Mouse (Mus musculus) limb, embryonic 13.5 days (tissue): ENCODE data around the gene Eif4e1b. TPM values are rescaled to one million over a fixed set of nuclear protein-coding genes. Genes with fewer than 3 reads are reported as not detected.

Experiments
- ATAC-seq: fragments of 200-750 bp; cut with Nextera tagmentation; 2 replicates; pipeline ENCODE4 v1.8.0; 2017; ENCODE audit warnings: low read depth, moderate number of reproducible peaks, moderate TSS enrichment; ENCODE audit not compliant: low FRiP score
- H3K27ac ChIP-seq: fragments of 300-500 bp; sonication (generic); 2 replicates; pipeline ENCODE4 v1.5.1; 2015; ENCODE audit warnings: inconsistent platforms, mild to moderate bottlenecking, moderate library complexity
- H3K27me3 ChIP-seq: fragments of 300-500 bp; sonication (generic); 2 replicates; pipeline ENCODE4 v1.6.1; 2015; ENCODE audit warnings: mild to moderate bottlenecking, inconsistent platforms
- H3K36me3 ChIP-seq: fragments of 300-500 bp; sonication (generic); 2 replicates; pipeline ENCODE4 v1.6.1; 2015; ENCODE audit warnings: inconsistent platforms, mild to moderate bottlenecking, moderate library complexity
- H3K4me1 ChIP-seq: fragments of 300-500 bp; sonication (generic); 2 replicates; pipeline ENCODE4 v1.6.1; 2015; ENCODE audit warnings: inconsistent platforms
- H3K4me2 ChIP-seq: fragments of 300-500 bp; sonication (generic); replicated peaks from 2 replicates; pipeline ENCODE4 v1.6.1; 2015; ENCODE audit warnings: inconsistent platforms, mild to moderate bottlenecking, moderate library complexity
- H3K4me3 ChIP-seq: fragments of 300-500 bp; sonication (generic); 2 replicates; pipeline ENCODE4 v1.5.1; 2015; ENCODE audit warnings: moderate library complexity, mild to moderate bottlenecking, inconsistent platforms
- H3K9ac ChIP-seq: fragments of 300-500 bp; sonication (generic); 2 replicates; pipeline ENCODE4 v1.6.1; 2015; ENCODE audit warnings: mild to moderate bottlenecking, inconsistent platforms
- H3K9me3 ChIP-seq: fragments of 300-500 bp; sonication (generic); 2 replicates; pipeline ENCODE4 v1.6.1; 2016; ENCODE audit warnings: inconsistent platforms
- WGBS: fragments of 180-500 bp; shearing (Covaris S2); methylation state at CpG from one replicate; pipeline ENCODE4 v1.1.7; 2015; 5-methylcytosine and 5-hydroxymethylcytosine counted together
- polyA plus RNA-seq: library from polyadenylated mRNA; unstranded; fragments of >200 nt; fragmentation: Nextera tagmentation; extraction: Ambion mirVana; gene quantifications from 2 replicates; pipeline ENCODE4 v1.2.1, GENCODE M21; 2015

The Eif4e1b gene
- polyA plus RNA-seq, 1 experiment from 2014 or later, result not detected

- H3K36me3 ChIP-seq, result no peaks in the 10 kb centered on the region
- H3K4me2 ChIP-seq, result no peak overlapping the region
- H3K4me3 ChIP-seq, result no peak overlapping the region
- H3K9me3 ChIP-seq, result 0 out of 2 replicates have a peak, but pooled peaks cover 4% of the 10 kb centered on the region
- H3K27ac ChIP-seq, result no peak overlapping the region
- 89% methylated on average over 9 of the region's 9 CpGs for WGBS
- H3K27me3 ChIP-seq, result peaks cover 8% of the 10 kb centered on the region; the same call in 1 of the 2 replicates
- no peak for ATAC-seq
- no peaks in the 10 kb centered on the region for H3K4me1 ChIP-seq
- H3K9ac ChIP-seq, result no peak overlapping the region
These were observed 29.6 kb downstream of the Eif4e1b start for GRCm38 (mm10) chr13:54813381-54813780.

- no peak overlapping the region for H3K27ac ChIP-seq
- H3K9ac ChIP-seq, result no peak overlapping the region
- no peaks in the 10 kb centered on the region for H3K4me1 ChIP-seq
- 36% methylated on average over 17 of the region's 17 CpGs for WGBS
- H3K36me3 ChIP-seq, result no peaks in the 10 kb centered on the region
- H3K4me3 ChIP-seq, result no peak overlapping the region
- H3K9me3 ChIP-seq, result no peaks in the 10 kb centered on the region
- no peak for ATAC-seq
- peaks cover 9% of the 10 kb centered on the region; the same call in 1 of the 2 replicates for H3K27me3 ChIP-seq
- no peak overlapping the region for H3K4me2 ChIP-seq
These were observed 34.8 kb downstream of the Eif4e1b start for GRCm38 (mm10) chr13:54818399-54819254.

GRCm38 (mm10) chr13:54821106-54821505 is 37.3 kb downstream of the Eif4e1b start:
- Histone ChIP-seq H3K4me3 (no peak overlapping the region), H3K4me2 (no peak overlapping the region), H3K27me3 (peaks cover 17% of the 10 kb centered on the region), H3K9me3 (no peaks in the 10 kb centered on the region), H3K36me3 (no peaks in the 10 kb centered on the region), H3K27ac (no peak overlapping the region), H3K9ac (no peak overlapping the region), H3K4me1 (peaks cover 11% of the 10 kb centered on the region; the same call in 1 of the 2 replicates)
- no peak for ATAC-seq
- 85% methylated on average over 4 of the region's 4 CpGs for WGBS

DNA sequence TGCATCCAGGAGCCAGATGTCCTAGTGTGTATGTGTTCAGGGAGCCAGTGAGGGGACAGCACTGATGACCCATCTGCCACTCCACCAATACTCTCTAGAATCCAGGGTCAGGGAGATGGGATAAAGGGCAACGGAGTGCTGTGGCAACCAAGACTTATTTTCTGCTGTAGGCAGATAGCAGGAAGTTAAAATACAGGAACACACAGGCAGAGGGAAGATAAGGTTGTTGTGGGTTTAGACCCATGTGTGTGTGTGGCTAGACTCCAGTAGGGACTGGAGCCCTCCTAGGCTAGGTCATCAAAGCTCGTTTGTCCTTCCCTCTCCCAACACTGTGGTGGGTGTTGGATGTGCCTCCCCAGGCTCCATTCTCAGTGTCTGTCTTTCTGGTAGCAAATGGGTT is 38.1 kb downstream of the Eif4e1b start:
- Histone ChIP-seq H3K9ac (no peak overlapping the region), H3K27me3 (peaks cover 15% of the 10 kb centered on the region), H3K27ac (no peak overlapping the region), H3K9me3 (no peaks in the 10 kb centered on the region), H3K36me3 (no peaks in the 10 kb centered on the region), H3K4me1 (peaks cover 11% of the 10 kb centered on the region; the same call in 1 of the 2 replicates), H3K4me2 (no peak overlapping the region), H3K4me3 (no peak overlapping the region)
- 82% methylated on average over 2 of the region's 2 CpGs for WGBS
- no peak for ATAC-seq

DNA sequence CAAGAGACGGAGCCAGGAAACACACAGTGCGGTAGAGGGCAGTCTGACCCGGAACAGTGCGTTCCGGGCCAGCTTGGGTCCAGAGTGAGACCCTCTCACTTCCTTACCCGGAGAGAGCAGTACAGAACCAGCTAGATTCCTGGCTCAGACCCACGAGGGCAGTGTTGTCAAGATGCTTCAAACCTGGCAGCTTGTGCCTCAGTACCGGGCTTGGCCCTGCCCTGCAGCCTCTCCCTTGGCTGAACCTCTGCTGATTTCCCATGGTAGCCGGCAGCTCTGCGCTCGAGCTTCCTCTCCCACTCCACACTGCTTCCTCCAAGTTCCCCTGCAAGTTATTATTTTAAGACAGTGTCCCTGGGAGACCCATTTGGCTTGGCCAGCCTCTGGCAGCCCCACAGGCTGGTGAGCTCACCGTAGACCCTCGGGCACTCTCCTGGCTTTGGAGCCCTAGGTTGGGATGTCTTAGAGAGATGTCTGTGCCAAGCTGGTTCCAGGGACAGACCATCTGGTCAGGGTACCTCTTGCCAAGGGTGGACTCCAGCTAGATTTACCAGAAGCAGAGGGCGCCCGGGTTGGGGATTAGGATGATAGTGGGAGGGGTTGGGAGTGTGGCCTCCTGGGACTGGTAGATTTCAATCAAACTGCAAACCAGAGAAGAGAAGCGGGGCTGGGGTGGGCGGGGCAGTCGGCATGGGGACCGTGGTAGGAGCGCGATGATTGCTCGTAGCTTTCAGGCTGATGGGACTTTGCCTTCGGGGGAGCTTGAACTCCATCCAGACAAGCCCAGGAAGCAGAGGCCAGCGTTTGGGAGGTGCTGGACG is 40.5 kb downstream of the Eif4e1b start:
- Histone ChIP-seq H3K4me3 (0 out of 2 replicates have a peak overlapping the region, but pooled peaks have one; percentile 17), H3K4me2 (peak overlapping the region; percentile 46), H3K36me3 (no peaks in the 10 kb centered on the region), H3K9me3 (no peaks in the 10 kb centered on the region), H3K27ac (no peak overlapping the region), H3K27me3 (peaks cover 10% of the 10 kb centered on the region), H3K9ac (no peak overlapping the region), H3K4me1 (peaks cover 13% of the 10 kb centered on the region)
- no peak for ATAC-seq
- 24% methylated on average over 25 of the region's 25 CpGs for WGBS

- Histone ChIP-seq H3K9me3 (no peaks in the 10 kb centered on the region), H3K27me3 (peaks cover 12% of the 10 kb centered on the region), H3K27ac (no peak overlapping the region), H3K36me3 (no peaks in the 10 kb centered on the region), H3K9ac (no peak overlapping the region), H3K4me3 (no peak overlapping the region), H3K4me2 (no peak overlapping the region), H3K4me1 (peaks cover 17% of the 10 kb centered on the region)
- WGBS, result 63% methylated on average over 7 of the region's 7 CpGs
- ATAC-seq, result no peak
These were observed 44.2 kb downstream of the Eif4e1b start for GRCm38 (mm10) chr13:54827992-54828391.

- Histone ChIP-seq H3K9ac (no peak overlapping the region), H3K4me2 (no peak overlapping the region), H3K27me3 (peaks cover 12% of the 10 kb centered on the region), H3K27ac (no peak overlapping the region), H3K9me3 (no peaks in the 10 kb centered on the region), H3K36me3 (no peaks in the 10 kb centered on the region), H3K4me1 (peaks cover 17% of the 10 kb centered on the region), H3K4me3 (no peak overlapping the region)
- ATAC-seq, result no peak
- WGBS, result 57% methylated on average over 6 of the region's 6 CpGs
These were observed 44.7 kb downstream of the Eif4e1b start for GRCm38 (mm10) chr13:54828508-54828907.

- Histone ChIP-seq H3K4me1 (peaks cover 11% of the 10 kb centered on the region), H3K27ac (no peak overlapping the region), H3K27me3 (peaks cover 9% of the 10 kb centered on the region), H3K4me2 (peak overlapping the region; percentile 11; the same call in 1 of the 2 replicates), H3K9ac (no peak overlapping the region), H3K36me3 (no peaks in the 10 kb centered on the region), H3K9me3 (no peaks in the 10 kb centered on the region), H3K4me3 (no peak overlapping the region)
- WGBS, result 6% methylated on average over 13 of the region's 13 CpGs
- no peak for ATAC-seq
These were observed 45.7 kb downstream of the Eif4e1b start for GRCm38 (mm10) chr13:54829450-54829849.

DNA sequence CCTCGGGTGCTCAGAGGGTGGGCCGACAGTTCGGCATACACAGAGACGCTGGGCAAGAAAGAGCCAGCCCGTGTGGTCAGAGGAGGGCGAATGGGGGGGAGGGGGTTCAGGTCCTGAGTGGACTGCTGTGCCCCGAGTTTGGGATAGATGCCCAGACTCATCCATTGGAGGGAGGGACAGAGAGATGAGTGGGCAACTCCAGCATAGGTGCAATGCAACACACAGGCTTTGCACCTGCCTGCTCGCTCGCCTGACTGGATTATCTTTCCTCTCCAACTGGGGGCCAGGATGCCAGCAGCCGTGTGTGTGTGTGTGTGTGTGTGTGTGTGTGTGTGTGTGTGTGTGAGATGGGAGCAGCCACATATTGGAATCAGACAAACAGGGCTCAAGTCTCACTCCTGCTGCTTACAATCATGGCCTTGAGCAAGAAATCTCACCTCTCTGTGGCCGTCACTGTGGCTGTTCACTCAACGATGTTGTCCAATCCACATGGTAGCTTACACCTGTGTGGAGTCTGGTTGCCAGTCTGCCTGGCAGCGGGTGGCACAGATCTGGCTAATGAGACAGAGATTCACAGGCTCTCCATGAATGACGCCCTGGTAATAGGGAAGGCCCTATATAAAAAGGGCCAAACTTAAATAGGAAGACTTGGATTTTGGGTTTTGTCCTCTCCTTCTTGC is 52.7 kb downstream of the Eif4e1b start:
- no peak for ATAC-seq
- Histone ChIP-seq H3K4me3 (no peak overlapping the region), H3K9ac (no peak overlapping the region), H3K27me3 (peaks cover 19% of the 10 kb centered on the region), H3K4me2 (no peak overlapping the region), H3K9me3 (no peaks in the 10 kb centered on the region), H3K4me1 (peaks cover 20% of the 10 kb centered on the region), H3K27ac (no peak overlapping the region), H3K36me3 (no peaks in the 10 kb centered on the region)
- 76% methylated on average over 14 of the region's 14 CpGs for WGBS

DNA sequence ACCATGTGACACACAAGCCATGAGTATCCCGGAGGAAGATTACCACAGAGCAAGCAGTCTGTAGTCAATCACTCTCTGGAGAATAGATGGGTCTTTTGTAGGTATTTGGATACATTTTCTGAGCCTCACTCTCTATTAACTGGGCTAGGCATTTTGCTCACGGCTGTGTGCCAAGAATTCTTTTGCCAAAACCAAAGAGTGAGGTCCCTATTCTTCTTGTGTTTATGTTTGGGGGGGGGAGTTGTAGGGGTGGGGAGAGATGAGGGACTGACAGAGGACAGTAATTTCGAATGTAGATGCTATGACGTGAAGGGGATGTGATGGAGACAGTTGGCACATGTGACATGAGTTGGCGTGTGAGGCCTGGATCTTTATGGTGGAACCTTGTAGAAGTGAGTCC is 53.3 kb downstream of the Eif4e1b start:
- Histone ChIP-seq H3K4me2 (peak overlapping the region; percentile 50), H3K4me1 (peaks cover 20% of the 10 kb centered on the region), H3K36me3 (no peaks in the 10 kb centered on the region), H3K4me3 (no peak overlapping the region), H3K9ac (no peak overlapping the region), H3K27ac (no peak overlapping the region), H3K27me3 (peaks cover 19% of the 10 kb centered on the region), H3K9me3 (no peaks in the 10 kb centered on the region)
- ATAC-seq, result no peak
- 50% methylated on average over 5 of the region's 5 CpGs for WGBS

DNA sequence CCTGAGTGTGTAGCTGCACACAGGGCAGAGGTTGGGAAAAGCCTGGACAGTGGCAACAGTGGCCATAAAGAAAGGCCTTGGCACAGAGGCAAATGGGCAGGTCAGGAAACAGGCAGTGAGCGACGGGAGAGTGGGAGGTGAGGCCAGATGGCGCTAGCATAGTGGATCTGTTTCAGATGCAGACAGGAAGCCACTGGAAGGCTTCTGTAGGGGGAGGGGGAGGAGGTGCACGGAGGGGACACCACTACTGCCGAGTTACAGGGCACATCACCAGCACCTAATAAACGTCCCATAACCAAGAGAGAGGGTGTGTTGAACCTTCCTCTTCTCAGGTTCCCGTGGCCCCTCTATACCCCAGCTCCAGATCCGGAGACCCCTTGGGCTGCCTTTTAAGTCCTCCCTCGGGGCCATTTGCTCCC is 53.7 kb downstream of the Eif4e1b start:
- no peak overlapping the region for H3K9ac ChIP-seq
- peak overlapping the region; percentile 50 for H3K4me2 ChIP-seq
- H3K27ac ChIP-seq, result no peak overlapping the region
- ATAC-seq, result no peak; the same call in 1 of the 2 replicates
- H3K36me3 ChIP-seq, result no peaks in the 10 kb centered on the region
- H3K27me3 ChIP-seq, result peaks cover 19% of the 10 kb centered on the region
- H3K9me3 ChIP-seq, result no peaks in the 10 kb centered on the region
- WGBS, result 3% methylated on average over 9 of the region's 9 CpGs
- H3K4me1 ChIP-seq, result peaks cover 20% of the 10 kb centered on the region
- no peak overlapping the region for H3K4me3 ChIP-seq
